Mouse (Mus musculus) liver, embryonic 14.5 days (tissue): ENCODE measurements around the gene Slc22a16.

Source experiments
- CTCF ChIP-seq: IDR thresholded peaks from 2 replicates; pipeline ENCODE4 v1.5.1; 2016; ENCODE audit warnings: antibody characterized with exemption, low read depth, control low read depth
- EP300 ChIP-seq: IDR thresholded peaks from 2 replicates; pipeline ENCODE4 v1.6.1; 2016; ENCODE audit warnings: antibody characterized with exemption, low read depth

DNA sequence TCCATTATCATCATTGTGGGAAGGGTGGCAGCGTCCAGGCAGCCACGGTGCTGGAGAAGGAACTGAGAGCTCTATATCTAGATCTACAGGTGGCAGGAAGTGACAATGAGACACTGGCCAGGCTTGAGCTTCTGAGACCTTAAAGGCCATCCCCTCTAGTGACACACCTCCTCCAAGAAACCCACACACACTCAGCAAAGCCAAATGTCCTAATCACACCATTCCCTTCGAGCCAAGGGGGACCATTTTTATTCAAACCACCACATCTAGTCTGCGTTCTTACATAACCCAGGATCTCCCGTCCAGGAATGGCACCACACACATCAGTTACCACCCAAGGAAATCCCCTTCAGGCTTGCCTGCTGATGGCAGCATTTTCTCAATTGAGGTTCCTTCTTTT lies 73.0 kb downstream of the Slc22a16 start:
- no peak for TF ChIP-seq CTCF
- no peak for TF ChIP-seq EP300
